Mouse (Mus musculus) C2C12 (cell line): ENCODE results near the gene Col6a1.

Experiments
- CTCF ChIP-seq: IDR thresholded peaks from one replicate; pipeline ENCODE4 v1.5.1; 2011; ENCODE audit not compliant: control insufficient read depth, insufficient read depth, insufficient read length
- USF1 ChIP-seq: IDR thresholded peaks from one replicate; pipeline ENCODE4 v1.6.1; 2011; ENCODE audit warnings: low read depth, mild to moderate bottlenecking, control low read depth, moderate library complexity

- TF ChIP-seq CTCF: no peak
- no peak for TF ChIP-seq USF1
Measured at GRCm38 (mm10) chr10:76763016-76763415, 37.0 kb upstream of the Col6a1 start.
